Mouse (Mus musculus) urinary bladder, postnatal 10 days (tissue): Measurements from ENCODE around the gene Slc25a36.

Experiments used
- DNase-seq: peaks from one replicate; pipeline ENCODE4 v3.0.0; 2022; ENCODE audit warnings: low spot score

Gene Slc25a36

DNA sequence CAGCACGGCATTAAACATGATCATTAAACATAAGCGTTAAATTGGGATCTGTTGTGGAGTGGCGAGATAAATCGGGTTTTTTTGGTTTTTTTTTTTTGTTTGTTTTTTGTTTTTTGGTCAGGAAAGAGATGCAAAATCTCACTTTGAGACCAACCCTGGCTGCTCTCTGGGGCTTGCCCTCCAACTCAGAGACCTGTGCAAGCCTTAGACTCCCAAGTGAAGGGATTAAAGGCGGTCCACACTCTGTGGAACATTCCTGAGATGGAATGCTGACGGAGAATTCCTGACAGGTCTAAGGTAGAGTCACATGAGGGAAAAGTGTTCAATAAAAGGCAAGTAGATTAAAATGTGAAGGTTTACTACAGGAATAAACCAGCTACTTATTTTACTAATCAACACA, 549 bp upstream of the Slc25a36 start:
- no peak for DNase-seq

DNA sequence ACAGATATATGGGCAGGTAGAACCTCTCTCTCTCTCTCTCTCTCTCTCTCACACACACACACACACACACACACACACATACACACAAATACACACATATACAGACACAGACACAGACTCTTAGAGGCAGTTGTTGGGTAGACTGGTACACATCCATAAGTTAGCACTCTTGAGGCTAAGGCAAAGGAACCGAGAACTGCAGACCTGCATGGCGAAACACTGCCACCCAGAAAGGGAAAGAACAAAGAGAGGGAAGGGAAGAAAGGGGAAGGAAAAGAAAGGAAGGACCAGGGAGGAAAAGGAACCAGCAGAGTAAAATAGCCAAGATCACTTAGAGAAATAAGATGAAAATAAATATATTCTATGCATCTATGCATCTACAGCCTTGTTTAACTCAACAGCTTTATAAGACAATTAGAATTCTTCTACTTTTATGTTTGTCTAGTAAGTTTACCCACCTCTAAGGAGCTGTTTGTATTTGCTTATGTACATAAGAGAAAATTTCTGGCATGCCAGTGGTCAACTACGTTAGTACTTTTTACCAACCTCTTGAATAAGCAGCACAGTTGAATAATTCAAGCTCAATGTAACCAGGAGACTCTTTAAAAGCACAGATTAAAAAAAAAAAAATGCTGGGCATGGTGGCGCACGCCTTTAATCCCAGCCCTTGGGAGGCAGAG, 4.3 kb downstream of the Slc25a36 start:
- no peak for DNase-seq

DNA sequence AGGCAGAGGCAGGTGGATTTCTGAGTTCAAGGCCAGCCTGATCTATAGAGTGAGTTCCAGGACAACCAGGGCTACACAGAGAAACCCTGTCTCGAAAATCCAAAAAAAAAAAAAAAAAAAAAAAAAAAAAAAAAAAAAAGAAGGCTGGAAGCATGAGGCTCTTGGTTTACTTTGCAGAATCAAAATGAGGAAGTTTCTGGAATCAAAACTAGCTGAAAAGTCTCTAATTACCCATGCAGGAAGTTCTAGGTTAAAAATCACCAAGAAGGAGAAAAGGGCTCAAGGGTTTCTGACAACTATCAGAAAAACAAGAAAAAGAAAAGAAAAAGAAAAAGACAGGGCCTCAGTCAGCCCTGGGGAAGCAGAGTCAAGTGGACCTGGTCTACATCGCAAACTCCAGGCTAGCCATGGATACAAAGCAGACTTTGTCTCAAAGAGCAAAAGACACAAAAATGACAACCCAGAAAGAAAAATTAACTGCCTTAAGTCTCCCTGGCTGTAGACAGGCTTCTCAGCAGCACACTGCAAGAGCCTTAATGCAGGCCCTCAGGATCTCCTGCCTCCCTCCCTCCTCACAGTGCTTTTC, 5.5 kb downstream of the Slc25a36 start:
- no peak for DNase-seq

DNA sequence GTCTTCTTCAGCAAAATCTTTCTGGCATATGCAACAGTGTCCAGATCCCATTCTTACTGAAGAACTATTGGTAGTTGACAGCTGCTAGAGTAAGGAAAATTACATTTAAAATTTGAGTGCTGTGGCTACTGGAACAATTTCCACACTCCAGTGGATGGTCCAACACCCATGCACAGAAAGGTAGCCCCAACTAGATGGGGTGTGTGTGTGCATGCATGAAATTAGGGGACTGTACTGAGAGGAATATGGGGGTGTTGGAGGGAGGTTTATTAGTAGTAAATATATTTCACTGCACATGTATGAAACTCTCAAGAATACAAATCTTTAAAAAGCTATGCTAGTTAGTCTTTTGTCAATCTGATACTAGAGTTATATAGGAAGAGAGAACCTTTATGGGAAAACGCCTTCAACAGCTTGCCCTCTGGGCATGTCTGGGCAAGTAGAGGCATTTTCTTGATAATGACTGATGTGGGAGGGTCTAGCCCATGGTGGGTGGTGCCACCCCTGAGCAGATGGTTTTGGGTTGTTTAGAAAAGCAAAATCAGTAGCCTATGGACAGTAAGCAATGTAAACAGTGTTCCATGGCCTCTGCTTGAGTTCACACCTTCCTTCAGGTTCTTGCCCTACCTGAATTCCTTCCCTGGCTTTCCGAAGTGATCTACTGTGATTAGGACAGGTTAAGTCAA, 7.4 kb downstream of the Slc25a36 start:
- DNase-seq = no peak

DNA sequence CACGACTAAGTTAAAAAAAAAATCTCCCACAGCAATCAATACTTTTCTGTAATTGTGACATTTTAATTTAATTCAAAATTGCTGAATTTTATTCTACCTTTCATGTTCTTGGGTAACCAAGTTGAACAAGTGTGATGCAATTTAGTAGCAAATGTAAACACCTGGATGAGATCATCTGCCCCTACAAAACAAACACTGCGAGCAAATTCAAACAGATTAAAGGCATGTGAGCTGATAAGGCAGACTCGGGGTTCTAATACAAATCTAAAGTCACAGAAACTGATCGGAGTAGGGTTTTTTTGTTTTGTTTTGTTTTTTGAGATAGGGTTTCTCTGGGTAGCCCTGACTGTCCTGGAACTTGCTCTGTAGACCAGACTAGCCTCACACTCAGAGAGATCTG, 12.0 kb downstream of the Slc25a36 start:
- no peak for DNase-seq

DNA sequence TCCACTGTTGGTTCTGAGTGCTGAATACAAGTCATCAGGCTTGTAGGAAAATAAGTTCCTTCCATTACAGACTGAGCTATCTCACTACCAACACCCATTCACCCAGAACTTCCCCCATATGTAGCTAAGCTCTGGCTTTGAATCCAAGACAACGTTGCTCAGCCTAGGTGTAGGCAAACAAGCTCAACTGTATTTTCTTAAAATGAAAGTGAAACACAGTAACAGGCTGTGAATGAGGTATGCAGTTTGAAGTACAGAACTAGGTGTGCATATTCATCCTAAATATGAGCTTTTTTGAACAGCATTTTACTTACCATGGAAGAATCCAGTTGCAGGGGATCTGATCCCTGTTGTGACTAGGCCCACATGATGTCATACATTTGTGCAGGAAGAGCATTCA, 14.8 kb downstream of the Slc25a36 start:
- no peak for DNase-seq

DNA sequence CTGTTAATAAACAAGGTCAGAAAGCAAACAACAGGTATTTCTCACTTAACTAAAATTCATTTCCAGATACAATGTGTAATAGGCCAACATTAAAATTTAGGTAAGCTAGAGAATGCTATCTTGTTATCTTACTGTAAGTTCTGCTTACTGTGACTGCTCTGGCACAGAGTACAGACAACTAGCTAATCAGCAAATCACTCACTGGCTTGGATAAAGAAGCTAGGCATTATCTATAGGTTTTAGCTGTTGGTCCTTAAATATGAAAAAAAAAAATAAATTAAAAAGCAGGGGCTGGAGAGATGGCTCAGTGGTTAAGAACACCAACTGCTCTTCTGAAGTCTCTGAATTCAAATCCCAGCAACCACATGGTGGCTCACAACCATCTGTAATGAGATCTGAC, 23.1 kb downstream of the Slc25a36 start:
- DNase-seq = no peak

DNA sequence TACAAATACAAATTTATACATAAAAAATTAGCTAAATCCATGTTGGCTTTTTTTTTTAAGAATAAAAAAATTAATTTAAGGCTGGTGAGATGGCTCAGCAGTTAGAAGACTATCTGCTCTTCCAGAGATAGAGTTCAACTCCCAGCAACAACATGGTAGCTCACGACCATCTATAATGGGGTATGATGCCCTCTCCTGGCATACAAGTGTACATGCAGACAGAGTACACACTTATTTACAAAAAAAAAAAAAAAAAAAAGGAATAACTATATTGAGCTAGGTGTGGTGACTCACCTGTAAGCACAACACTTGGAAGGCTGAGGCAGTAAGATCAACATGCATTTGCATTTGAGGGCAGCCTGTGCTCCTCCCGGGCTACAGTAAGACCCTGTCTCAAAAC, 26.3 kb downstream of the Slc25a36 start:
- no peak for DNase-seq

DNA sequence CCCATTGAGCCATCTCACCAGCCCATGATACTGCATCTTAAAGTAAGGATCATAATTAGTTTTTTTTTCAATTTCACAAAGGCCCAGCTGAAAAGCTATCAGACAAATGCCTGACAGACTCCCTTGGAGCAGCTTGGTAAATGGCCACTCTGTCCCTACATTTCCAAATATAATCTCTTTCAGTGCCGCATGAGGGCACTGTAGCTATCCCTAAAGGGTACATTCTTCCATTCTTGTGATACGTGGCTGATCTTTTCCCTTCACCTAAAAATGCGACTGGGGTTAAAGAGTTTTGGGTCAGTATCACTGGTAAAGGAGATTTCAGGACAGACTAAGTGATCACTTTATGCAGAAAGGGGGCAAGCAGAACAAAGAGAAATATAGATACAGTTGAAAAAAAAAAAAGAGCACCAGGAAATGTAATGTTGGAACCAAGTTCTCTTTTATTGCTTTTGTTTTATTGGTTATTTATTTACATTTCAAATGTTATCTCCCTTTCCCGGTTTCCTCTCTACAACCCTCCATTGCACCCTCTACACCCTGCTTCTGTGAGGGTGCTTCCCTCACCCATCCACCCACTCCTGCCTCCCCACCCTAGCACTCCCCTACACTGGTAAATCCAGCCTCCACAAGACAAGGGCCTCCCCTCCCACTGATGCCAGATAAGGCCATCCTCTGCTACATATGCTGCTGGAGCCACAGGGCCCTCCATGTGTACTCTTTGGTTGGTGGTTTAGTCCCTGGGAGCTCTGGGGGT, 29.7 kb downstream of the Slc25a36 start:
- no peak for DNase-seq

DNA sequence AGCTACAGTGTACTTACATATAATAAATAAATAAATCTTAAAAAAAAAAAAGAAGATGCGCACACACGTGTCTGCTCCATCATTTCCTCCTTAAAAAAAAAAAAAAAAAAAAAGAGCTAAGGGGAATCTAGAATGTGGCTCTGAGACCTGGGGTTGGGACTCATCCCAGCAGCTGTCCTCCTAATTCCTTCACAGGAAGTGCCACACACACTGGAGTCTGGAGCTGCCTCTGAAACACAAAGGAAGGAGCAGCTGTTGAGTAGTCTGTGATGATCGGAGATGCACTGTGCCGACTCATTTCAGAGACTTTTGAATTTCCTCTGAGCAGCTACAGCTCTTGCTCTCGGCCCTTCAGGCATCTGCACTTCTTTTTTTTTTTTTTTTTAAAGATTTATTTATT, 41.0 kb downstream of the Slc25a36 start:
- no peak for DNase-seq

DNA sequence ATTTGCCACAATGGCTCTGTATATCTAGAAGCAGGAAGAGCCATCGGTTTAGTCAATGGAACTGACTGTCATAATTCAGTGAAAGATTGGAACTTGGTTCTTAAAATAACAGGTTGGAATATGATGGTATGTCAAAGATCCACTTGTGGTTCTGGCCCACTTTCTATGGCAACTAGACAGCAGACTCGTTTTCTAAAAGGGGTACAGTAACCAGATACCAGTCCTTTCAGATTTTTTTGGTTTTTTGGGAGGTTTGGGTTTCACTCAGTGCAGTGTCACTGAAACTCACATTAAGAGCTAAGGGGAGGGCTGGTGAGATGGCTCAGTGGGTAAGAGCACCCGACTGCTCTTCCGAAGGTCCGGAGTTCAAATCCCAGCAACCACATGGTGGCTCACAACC, 41.5 kb downstream of the Slc25a36 start:
- no peak for DNase-seq

DNA sequence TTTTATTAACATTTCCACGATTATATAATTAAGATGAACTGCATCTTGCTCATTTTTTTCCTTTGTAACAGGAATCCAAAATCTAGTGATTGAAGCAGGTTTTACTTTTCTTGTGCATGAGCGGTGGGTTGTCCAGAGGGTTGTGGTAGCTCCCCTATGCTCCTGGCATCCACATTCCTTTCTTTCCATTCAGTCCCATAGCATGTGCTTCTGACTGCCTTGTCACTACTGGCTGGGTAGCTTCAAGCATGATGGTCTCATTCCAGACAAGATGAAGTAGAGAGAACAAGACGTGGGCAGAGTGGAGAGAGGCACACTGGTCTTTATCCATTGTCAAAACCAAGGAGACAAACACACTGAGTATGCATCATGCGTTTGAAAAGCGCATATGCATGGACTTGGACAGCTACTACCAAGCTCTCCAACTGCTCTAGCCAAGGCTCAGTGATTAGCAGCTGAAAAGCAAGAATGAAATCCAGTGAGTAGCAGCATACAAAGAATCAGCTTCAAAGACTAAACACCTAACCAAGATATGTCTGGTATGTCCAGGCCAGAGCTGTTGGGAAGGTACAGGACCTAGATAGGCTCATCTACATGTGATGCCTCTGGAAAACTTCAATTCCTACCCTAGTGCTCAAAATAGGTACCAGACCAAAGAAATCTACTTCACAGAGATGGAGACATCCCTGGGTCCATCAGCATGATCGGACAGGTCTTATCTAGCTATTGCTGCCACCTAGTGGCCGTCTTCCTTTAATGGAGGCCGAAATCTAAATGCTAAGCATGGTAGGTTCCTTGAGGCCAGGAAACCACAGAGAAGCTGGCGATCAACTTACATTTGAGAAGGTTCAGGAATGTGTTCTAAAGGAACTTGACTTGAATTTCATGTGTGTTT, 42.5 kb downstream of the Slc25a36 start:
- DNase-seq = peak; percentile 39

DNA sequence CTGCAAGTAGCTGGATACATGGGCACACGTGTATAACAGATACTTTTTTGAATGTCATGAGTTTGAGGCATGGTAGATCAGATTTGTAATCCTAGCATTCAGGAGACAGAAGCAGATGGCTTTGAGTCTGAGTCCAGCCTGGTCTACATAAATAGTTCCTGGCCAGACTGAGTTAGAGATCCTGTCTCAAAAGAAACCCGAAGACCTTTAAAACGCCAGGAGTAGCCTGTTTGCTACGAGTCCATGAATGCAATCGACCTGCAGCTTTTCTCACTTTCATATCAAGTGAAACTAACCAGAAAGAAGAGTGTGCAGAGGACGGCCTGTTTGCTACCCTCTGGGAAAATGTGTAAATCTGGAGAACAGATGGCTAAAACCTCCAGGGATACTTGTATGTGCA, 43.2 kb downstream of the Slc25a36 start:
- no peak for DNase-seq

DNA sequence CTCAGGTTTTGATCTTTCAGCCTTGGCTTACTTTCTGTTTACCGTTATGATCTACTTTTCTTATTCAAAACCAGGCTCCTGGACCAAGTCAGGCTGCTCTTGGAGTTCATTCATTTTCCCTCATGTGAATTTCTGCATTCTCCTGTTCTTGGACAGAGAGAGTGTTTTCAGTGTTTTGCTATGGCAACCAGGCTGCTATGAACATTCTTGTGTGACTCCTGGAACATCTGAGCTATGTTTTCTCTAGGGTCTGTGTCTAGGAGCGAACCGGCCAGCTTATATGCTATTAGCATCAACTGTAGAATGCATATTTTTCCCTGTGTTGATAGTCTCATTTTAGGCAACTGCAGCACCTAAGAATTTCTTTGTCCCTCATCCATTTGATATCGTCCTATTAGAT, 45.1 kb downstream of the Slc25a36 start:
- DNase-seq = no peak

DNA sequence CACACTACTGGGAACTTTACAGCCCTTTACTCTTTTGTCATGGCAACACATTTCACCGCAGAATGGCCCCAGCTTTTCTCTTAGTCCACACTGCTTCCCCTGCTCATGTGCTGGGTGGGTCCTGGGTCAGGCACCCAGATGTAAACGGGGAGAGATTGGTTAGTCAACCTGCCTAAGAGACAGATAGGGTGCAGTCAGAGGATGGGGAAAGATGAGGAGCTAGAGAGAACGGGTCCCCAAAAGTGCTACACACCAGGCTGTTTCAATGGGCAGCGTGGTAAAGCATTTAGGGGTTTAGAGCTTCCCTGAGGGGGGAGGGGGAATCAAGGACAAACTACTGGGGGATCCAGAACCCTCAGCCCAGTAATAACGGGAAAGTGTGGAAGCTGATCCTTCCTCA, 45.7 kb downstream of the Slc25a36 start:
- no peak for DNase-seq

DNA sequence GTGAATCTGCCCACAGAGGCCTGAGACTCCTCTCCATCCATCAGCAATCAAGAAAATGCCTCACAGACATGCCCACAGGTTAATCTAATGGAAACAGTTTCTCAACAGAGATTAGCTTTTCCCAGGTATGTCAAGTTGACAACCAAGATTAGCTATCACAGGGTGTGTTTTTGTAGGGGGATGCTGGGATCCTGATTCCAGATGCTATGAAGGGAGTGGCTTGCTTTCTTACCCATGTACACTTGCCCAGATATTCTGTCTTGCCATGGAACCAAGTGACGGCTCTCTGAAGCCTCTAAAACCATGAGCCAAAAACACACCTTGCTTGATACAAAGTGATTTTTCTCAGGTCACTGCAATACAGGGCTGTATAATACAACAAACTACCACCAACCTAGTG, 46.8 kb downstream of the Slc25a36 start:
- DNase-seq = no peak

DNA sequence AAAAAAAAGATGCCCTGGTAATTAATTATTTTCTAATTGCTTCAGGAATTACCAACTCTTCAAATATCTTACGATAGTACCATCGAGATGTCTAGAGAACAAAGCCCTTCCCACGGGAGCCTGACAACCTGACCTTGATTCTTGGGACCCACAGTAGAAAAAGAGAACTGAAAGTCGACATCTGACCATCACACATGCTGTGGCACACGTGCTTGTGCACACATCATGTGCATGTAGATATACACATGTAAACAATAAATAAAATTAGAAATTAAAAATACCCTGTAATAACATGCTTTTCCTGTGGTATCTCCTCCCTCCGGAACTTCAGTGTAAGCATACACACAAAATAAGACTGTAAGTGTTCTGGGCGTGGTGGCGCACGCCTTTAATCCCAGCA, 49.3 kb downstream of the Slc25a36 start:
- DNase-seq = no peak

DNA sequence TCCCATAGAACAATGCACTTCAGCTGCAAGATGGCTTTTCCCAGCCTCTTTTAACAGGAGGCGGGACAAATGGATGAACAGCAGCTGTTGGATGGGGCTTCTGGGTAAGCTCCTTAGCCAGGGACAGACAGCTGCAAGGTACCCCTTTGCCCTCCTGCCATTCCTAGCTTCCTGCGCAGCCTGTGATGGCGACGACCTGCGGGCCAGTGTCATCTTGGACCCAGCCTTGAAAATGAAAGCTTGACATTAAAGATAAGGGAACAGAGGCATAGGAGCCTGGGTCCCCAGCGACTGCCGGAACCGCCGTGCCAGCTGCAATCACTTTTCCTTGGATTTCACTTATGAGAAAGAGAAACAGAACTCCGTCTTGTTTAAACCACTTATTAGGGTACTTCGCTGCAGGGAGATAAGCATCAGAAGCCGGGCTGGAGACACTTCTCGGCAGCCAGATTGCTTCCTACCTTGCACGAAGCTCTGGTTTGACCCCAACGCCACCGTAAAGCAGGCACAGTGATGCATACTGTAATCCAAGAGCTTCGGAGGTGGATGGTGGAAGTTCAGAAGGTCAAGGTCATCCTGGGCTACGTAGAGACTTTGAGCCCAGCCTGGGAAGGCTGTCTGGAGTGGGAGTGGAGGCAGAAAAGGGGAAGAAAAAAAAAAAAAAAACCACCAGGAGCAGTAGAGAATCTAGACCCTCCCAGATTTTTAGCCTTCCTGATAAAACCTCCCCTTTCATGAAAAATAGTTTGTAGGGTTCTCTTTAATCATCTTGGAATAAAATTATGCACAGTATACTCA, 54.2 kb downstream of the Slc25a36 start:
- DNase-seq = no peak

DNA sequence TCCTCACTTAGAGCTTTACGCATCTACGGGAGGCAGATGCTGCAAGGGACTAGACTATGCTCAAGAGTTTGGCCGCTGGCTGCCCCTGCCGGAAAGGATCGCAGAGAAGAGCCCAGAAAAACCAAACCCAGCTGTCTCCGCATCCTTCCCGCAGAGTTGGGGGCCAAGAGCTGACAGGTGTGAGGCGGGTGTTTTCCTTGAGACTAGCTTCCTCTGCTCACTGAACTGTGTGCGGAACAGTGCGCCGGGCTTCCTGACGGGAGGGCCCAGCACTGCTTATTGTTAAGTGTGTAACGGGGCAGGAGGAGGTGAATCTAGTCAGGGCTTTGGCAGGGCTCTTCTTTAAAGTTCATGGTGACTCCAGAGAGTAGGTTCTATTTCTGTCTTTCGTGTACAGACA, 55.1 kb downstream of the Slc25a36 start:
- DNase-seq = no peak

DNA sequence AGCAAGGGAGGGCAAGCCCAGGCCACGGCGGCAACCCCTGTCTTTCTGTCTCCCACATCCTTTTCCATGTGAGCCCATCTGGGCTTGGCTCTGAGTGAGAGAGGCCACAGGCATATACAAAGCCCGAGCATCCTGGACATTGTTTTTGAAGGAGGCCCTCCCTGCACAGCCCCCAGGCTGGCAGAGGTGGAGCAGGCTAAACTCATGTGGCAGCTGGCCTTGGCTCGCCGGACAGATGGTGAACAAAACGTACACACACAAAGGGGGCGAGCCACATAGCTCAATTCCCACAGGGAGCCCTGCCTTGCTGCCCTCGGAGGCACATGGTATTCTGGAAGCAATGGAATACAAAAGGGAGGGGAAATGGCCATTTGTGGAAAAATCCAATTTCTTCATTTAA, 59.8 kb downstream of the Slc25a36 start:
- DNase-seq = no peak

DNA sequence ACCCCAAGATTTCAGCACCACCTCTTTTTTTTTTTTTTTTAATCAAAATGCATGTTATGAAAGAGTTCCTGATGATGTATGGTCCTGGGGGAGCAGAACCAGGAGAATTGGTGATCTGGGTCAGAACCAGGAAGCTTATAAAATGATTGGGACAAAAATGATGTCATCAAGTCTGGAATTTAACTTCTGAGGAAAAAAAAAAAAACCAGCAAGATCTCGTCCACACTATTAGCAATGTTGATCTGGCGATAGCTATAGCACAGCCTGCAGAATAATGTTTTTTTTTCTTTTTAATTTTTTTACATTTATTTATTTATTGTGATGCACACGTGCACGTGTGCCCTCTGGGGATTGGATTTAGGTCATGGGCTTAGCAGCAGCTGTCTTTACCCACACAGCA, 64.7 kb downstream of the Slc25a36 start:
- no peak for DNase-seq
